Mouse (Mus musculus) olfactory bulb, adult 2 months (tissue): ENCODE measurements around the gene Lrrc40. TPM values are rescaled to one million over a fixed set of nuclear protein-coding genes. Genes with fewer than 3 reads are reported as not detected.
"Not testable (repeated sequence)": the region's sequence is repeated elsewhere in the genome, so short reads cannot be mapped to it uniquely, and the experiment has no call there.

Experiments
- H3K27ac ChIP-seq: fragments of 200-500 bp; 2 replicates; pipeline ENCODE4 v1.5.1; 2012; ENCODE audit warnings: low read depth, low read length; ENCODE audit not compliant: insufficient read depth
- H3K4me1 ChIP-seq: fragments of 200-500 bp; 2 replicates; pipeline ENCODE4 v1.6.1; 2012; ENCODE audit warnings: low read length; ENCODE audit not compliant: control insufficient read depth, insufficient read depth
- H3K4me3 ChIP-seq: fragments of 200-500 bp; 2 replicates; pipeline ENCODE4 v1.5.1; 2012; ENCODE audit warnings: mild to moderate bottlenecking, low read depth, low read length, moderate library complexity; ENCODE audit not compliant: insufficient read depth
- CTCF ChIP-seq: fragments of 200-500 bp; IDR thresholded peaks from 2 replicates; pipeline ENCODE4 v1.5.1; 2012; ENCODE audit warnings: low read depth, mild to moderate bottlenecking, low read length, moderate library complexity; ENCODE audit not compliant: insufficient read depth
- POLR2A ChIP-seq: fragments of 200-500 bp; IDR thresholded peaks from 2 replicates; pipeline ENCODE4 v1.6.1; 2012; ENCODE audit warnings: mild to moderate bottlenecking, low read depth, low read length, moderate library complexity; ENCODE audit not compliant: insufficient read depth
- WGBS: fragments of 180-500 bp; shearing (Covaris S2); methylation state at CpG from one replicate; pipeline ENCODE4 v1.1.7; 2018; 5-methylcytosine and 5-hydroxymethylcytosine counted together
- polyA plus RNA-seq: library from polyadenylated mRNA; stranded (reverse); fragments of >200 nt; gene quantifications from 2 replicates; pipeline ENCODE4 v1.2.4, GENCODE M21; 2012; ENCODE audit warnings: low replicate concordance; ENCODE audit not compliant: missing spikeins, insufficient read depth, insufficient read length

The Lrrc40 gene
- polyA plus RNA-seq, 1 experiment, result not detected

DNA sequence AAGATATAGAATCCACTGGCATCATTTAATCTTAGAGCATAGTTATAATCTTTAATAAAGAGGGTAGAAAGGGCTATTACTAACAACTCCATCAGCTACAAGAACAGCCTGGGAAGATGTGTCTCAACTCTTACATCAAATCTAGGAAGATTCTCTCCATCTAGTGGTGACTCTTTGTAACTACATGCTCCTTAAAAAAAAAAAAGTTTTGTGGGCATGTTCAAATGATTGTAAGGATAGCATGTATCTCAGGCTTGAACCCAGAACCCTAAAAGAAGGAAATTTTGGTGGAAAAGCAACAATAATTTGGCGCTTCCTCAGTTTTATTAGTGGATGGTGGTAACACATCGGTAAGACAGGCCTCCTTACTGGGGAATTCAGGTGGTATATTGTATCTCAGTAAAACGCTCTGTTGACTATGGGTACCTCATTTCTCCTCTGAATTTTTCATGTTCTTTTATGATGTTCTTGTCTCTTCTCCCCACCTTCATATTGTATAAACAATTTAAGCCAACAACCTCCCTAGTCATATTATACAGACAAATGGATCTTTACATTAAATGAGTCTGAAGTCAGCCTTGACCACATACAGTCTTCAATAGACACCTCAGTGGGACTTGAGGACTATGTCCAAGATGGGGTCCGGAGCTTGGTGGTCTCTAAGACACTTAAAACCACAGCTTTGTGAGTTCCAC, 40.4 kb downstream of the Lrrc40 start:
- Histone ChIP-seq H3K4me3 (no peak overlapping the region), H3K4me1 (no peaks in the 10 kb centered on the region), H3K27ac (no peak overlapping the region)
- 58% methylated on average over 4 of the region's 4 CpGs for WGBS
- TF ChIP-seq POLR2A (no peak), CTCF (no peak)

GRCm38 (mm10) chr3:158077380-158077772, 40.9 kb downstream of the Lrrc40 start:
- no peaks in the 10 kb centered on the region for H3K4me1 ChIP-seq
- 55% methylated on average over 1 of the region's 1 CpGs for WGBS
- H3K4me3 ChIP-seq, result no peak overlapping the region
- TF ChIP-seq CTCF, result no peak
- TF ChIP-seq POLR2A, result no peak
- no peak overlapping the region for H3K27ac ChIP-seq

DNA sequence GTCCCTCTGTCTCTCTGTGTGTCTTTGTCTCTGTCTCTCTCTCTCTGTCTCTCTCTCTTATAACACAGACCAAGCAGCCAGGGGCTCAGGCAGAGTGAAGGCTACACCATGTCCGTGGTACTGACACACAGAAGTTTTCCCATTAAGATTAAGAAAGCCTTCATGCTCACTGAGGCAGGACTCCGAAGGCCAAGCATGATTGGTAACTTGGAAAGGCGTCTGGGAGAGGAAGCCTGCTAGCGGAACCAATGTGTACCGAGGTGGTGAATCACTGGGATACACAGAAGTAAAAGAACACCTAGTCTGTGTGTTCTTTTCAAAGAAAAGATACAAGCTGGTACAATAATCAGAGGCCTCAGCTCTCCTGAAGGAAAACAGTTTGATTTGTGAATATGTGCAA, 41.4 kb downstream of the Lrrc40 start:
- Histone ChIP-seq H3K4me1 (no peaks in the 10 kb centered on the region), H3K4me3 (no peak overlapping the region), H3K27ac (no peak overlapping the region)
- no peak for TF ChIP-seq CTCF
- no peak for TF ChIP-seq POLR2A
- WGBS, result 68% methylated on average over 5 of the region's 5 CpGs

GRCm38 (mm10) chr3:158091601-158092000, 55.1 kb downstream of the Lrrc40 start:
- Histone ChIP-seq H3K4me3 (no peak overlapping the region), H3K4me1 (no peaks in the 10 kb centered on the region; the same call in 1 of the 2 replicates), H3K27ac (no peak overlapping the region)
- TF ChIP-seq CTCF (no peak), POLR2A (no peak)
- WGBS, result 81% methylated on average over 3 of the region's 3 CpGs

- no peak overlapping the region for H3K27ac ChIP-seq
- no peak for TF ChIP-seq CTCF
- TF ChIP-seq POLR2A, result no peak
- 65% methylated on average over 4 of the region's 4 CpGs for WGBS
Observed at GRCm38 (mm10) chr3:158093919-158094318, 57.5 kb downstream of the Lrrc40 start.

GRCm38 (mm10) chr3:158102043-158102442, 65.6 kb downstream of the Lrrc40 start:
- WGBS, result 93% methylated on average over 9 of the region's 10 CpGs
- not testable (repeated sequence) for H3K4me3 ChIP-seq, H3K4me1 ChIP-seq, H3K27ac ChIP-seq

More at GRCm38 (mm10) chr3:158093919-158094318, 57.5 kb downstream of the Lrrc40 start:
- Histone ChIP-seq H3K4me3 (no peak overlapping the region), H3K4me1 (no peaks in the 10 kb centered on the region; the same call in 1 of the 2 replicates)

GRCm38 (mm10) chr3:158102530-158102929, 66.1 kb downstream of the Lrrc40 start:
- WGBS, result 63% methylated on average over 1 of the region's 1 CpGs
- not testable (repeated sequence) for H3K27ac ChIP-seq, H3K4me3 ChIP-seq, H3K4me1 ChIP-seq

GRCm38 (mm10) chr3:158103467-158103866, 67.0 kb downstream of the Lrrc40 start:
- H3K4me1 ChIP-seq, result no peaks in the 10 kb centered on the region
- WGBS, result 74% methylated on average over 2 of the region's 2 CpGs

GRCm38 (mm10) chr3:158105260-158105659, 68.8 kb downstream of the Lrrc40 start:
- 96% methylated on average over 1 of the region's 1 CpGs for WGBS
- Histone ChIP-seq H3K4me1 (no peaks in the 10 kb centered on the region), H3K27ac (no peak overlapping the region), H3K4me3 (no peak overlapping the region)
- no peak for TF ChIP-seq POLR2A
- TF ChIP-seq CTCF, result no peak

More at GRCm38 (mm10) chr3:158103467-158103866, 67.0 kb downstream of the Lrrc40 start:
- Histone ChIP-seq H3K4me3 (no peak overlapping the region), H3K27ac (no peak overlapping the region)
- no peak for TF ChIP-seq POLR2A
- TF ChIP-seq CTCF, result no peak

Other genes starting within 250 kb of the Lrrc40 start
- not detected in 2 replicates for gene Cth, start 111.6 kb upstream of the Lrrc40 start, polyA plus RNA-seq
- not detected in 2 replicates for gene Ankrd13c, start 89.4 kb upstream of the Lrrc40 start, polyA plus RNA-seq
- 253 and 1,091 TPM in 2 replicates for gene Srsf11, start within 50 bp of the Lrrc40 start, polyA plus RNA-seq